In the genomic region with DNA sequence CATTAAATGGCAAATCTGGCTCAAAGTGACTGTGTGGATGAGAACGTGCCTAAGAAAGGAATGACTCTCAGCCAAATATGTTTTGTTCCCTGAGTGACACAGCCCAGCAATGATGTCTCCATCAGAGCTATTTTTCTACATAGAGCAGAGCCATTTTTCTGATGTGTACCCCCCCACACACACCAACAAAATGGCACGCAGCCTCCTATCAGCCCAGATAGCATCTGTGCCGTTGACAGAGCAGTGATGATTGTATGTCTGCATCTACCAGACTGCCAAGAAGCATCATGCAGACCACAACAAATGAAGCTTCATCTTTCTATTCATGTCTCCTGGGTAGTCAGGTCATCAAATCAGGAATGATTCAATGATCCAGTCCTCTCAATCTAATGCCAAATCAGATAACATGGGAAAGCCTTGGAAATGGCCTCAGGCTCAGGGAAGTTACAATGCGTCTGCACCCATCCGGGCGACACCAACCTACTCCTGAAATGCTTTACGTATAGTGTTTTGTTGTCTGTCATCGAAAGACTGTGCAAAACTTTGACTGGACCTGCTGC, we compare ENCODE assay signal across 18 mouse cellular contexts.
A peak's percentile ranks its signal among the peaks of the same experiment; 100 is the strongest.
DNase-seq lines count a peak whose midpoint lies in the region; ATAC-seq and TF ChIP-seq lines count a peak whose summit lies in the region.
"Had no signal": no experiment of that assay in that cellular context is flagged by ENCODE, and none has a peak within 500 bp of the region (broad histone marks: within the 10 kb centered on the region; RNA-seq: fewer than 3 reads in every experiment).

No protein-coding gene starts in this region.

- H3K4me1 ChIP-seq in hindbrain, embryonic 14.5 days (replicated peaks; ENCODE audit: control insufficient read depth, insufficient read depth, low read length), result peaks cover 18% of the 10 kb centered on the region; the same call in 1 of the 2 replicates
- no peaks in the 10 kb centered on the region for H3K4me1 ChIP-seq in hindbrain, embryonic 11.5 days (replicated peaks; ENCODE audit: control insufficient read depth, insufficient read depth, low read length)
- H3K4me1 ChIP-seq in forebrain, postnatal 0 days (ENCODE audit: insufficient read depth), result no peaks in the 10 kb centered on the region
- peaks cover 32% of the 10 kb centered on the region for H3K4me1 ChIP-seq in neural tube, embryonic 13.5 days (replicated peaks)
- H3K4me1 ChIP-seq: heart, embryonic 10.5 days; intestine, embryonic 15.5 days; kidney, embryonic 15.5 days had no signal

- H3K9ac ChIP-seq in hindbrain, embryonic 14.5 days, result no peak overlapping the region
- H3K9ac ChIP-seq in hindbrain, embryonic 11.5 days (ENCODE audit: low read depth, low read length), result no peak overlapping the region
- H3K9ac ChIP-seq in forebrain, postnatal 0 days, result no peak overlapping the region
- no peak overlapping the region for H3K9ac ChIP-seq in neural tube, embryonic 13.5 days
- H3K9ac ChIP-seq: embryonic facial prominence, embryonic 12.5 days; intestine, embryonic 15.5 days; kidney, embryonic 15.5 days; limb, embryonic 15.5 days had no signal

- no peak for ATAC-seq in hindbrain, embryonic 14.5 days (ENCODE audit: low FRiP score)
- no peak for ATAC-seq in hindbrain, embryonic 11.5 days (ENCODE audit: low FRiP score)
- ATAC-seq in forebrain, postnatal 0 days, result peak; percentile 65; the same call in 1 of the 2 replicates
- ATAC-seq in neural tube, embryonic 13.5 days (ENCODE audit: low read depth), result no peak
- no peak for ATAC-seq in erythroblast, adult 5-6 weeks (replicated peaks; ENCODE audit: low FRiP score, poor library complexity, severe bottlenecking)
- ATAC-seq: intestine, embryonic 15.5 days had no signal

- no peak overlapping the region for H3K4me3 ChIP-seq in hindbrain, embryonic 14.5 days (replicated peaks; ENCODE audit: low read length)
- H3K4me3 ChIP-seq in hindbrain, embryonic 11.5 days (ENCODE audit: low read depth, low read length), result no peak overlapping the region
- no peak overlapping the region for H3K4me3 ChIP-seq in forebrain, postnatal 0 days (ENCODE audit: low read depth, low read length)
- H3K4me3 ChIP-seq in neural tube, embryonic 13.5 days, result no peak overlapping the region
- H3K4me3 ChIP-seq: embryonic facial prominence, embryonic 12.5 days; heart, embryonic 10.5 days; intestine, embryonic 15.5 days; kidney, embryonic 15.5 days; limb, embryonic 15.5 days had no signal

- no peaks in the 10 kb centered on the region for H3K36me3 ChIP-seq in hindbrain, embryonic 14.5 days (replicated peaks; ENCODE audit: control insufficient read depth, insufficient read depth)
- no peaks in the 10 kb centered on the region for H3K36me3 ChIP-seq in hindbrain, embryonic 11.5 days (ENCODE audit: control insufficient read depth, insufficient read depth, low read length)
- peaks cover 5% of the 10 kb centered on the region; the same call in 1 of the 2 replicates for H3K36me3 ChIP-seq in forebrain, postnatal 0 days (ENCODE audit: insufficient read depth)
- H3K36me3 ChIP-seq in neural tube, embryonic 13.5 days, result no peaks in the 10 kb centered on the region
- H3K36me3 ChIP-seq: embryonic facial prominence, embryonic 12.5 days; heart, embryonic 10.5 days; intestine, embryonic 15.5 days; kidney, embryonic 15.5 days; limb, embryonic 15.5 days had no signal

- peak; percentile 47 to 48 for DNase-seq in cerebellum, postnatal 10 days
- DNase-seq in cerebellum, postnatal 25 days, result no peak
- DNase-seq in hindbrain, embryonic 14.5 days (ENCODE audit: low spot score), result no peak
- no peak for DNase-seq in hindbrain, embryonic 11.5 days (ENCODE audit: low spot score)
- DNase-seq in forebrain, postnatal 0 days, result peak; percentile 54
- DNase-seq in spleen, postnatal 4 days (ENCODE audit: low spot score in 2 of 2), result no peak
- DNase-seq: cerebellum, adult 11 months; heart, postnatal 4 days; lung, postnatal 14 days; right cerebral cortex, adult 18-20 months; thymus, postnatal 4 days had no signal

- H3K27ac ChIP-seq in hindbrain, embryonic 14.5 days, result 0 out of 2 replicates have a peak overlapping the region, but pooled peaks have one; percentile 26
- H3K27ac ChIP-seq in hindbrain, embryonic 11.5 days (ENCODE audit: low read depth, low read length), result no peak overlapping the region
- H3K27ac ChIP-seq in forebrain, postnatal 0 days (ENCODE audit: low read depth, low read length), result no peak overlapping the region
- peak overlapping the region; percentile 65 for H3K27ac ChIP-seq in neural tube, embryonic 13.5 days (replicated peaks)
- H3K27ac ChIP-seq: embryonic facial prominence, embryonic 12.5 days; heart, embryonic 10.5 days; intestine, embryonic 15.5 days; kidney, embryonic 15.5 days; limb, embryonic 15.5 days had no signal

- TF ChIP-seq CTCF in forebrain, postnatal 0 days (IDR thresholded peaks at IDR 0.05; ENCODE audit: low read depth), result no peak

- 75% methylated on average over 8 of the region's 8 CpGs for WGBS in hindbrain, embryonic 14.5 days
- 90% methylated on average over 8 of the region's 8 CpGs for WGBS in hindbrain, embryonic 11.5 days
- 61% methylated on average over 8 of the region's 8 CpGs for WGBS in forebrain, postnatal 0 days
- WGBS in neural tube, embryonic 13.5 days, result 65% methylated on average over 8 of the region's 8 CpGs

- no peak overlapping the region for H3K4me2 ChIP-seq in hindbrain, embryonic 14.5 days (replicated peaks)
- H3K4me2 ChIP-seq in hindbrain, embryonic 11.5 days (replicated peaks; ENCODE audit: low read depth, low read length), result no peak overlapping the region
- H3K4me2 ChIP-seq in forebrain, postnatal 0 days (ENCODE audit: low read depth), result no peak overlapping the region
- no peak overlapping the region for H3K4me2 ChIP-seq in neural tube, embryonic 13.5 days
- H3K4me2 ChIP-seq: embryonic facial prominence, embryonic 12.5 days; intestine, embryonic 15.5 days; kidney, embryonic 15.5 days; limb, embryonic 15.5 days had no signal

- no peaks in the 10 kb centered on the region for H3K27me3 ChIP-seq in hindbrain, embryonic 14.5 days (ENCODE audit: control insufficient read depth, insufficient read depth, low read length)
- no peaks in the 10 kb centered on the region for H3K27me3 ChIP-seq in hindbrain, embryonic 11.5 days (ENCODE audit: control insufficient read depth, insufficient read depth, low read length)
- H3K27me3 ChIP-seq in forebrain, postnatal 0 days (ENCODE audit: insufficient read depth, low read length), result no peaks in the 10 kb centered on the region
- H3K27me3 ChIP-seq in neural tube, embryonic 13.5 days, result no peaks in the 10 kb centered on the region
- H3K27me3 ChIP-seq: embryonic facial prominence, embryonic 12.5 days; intestine, embryonic 15.5 days; kidney, embryonic 15.5 days; limb, embryonic 15.5 days had no signal

- H3K9me3 ChIP-seq in hindbrain, embryonic 14.5 days (ENCODE audit: control insufficient read depth, low read length), result no peaks in the 10 kb centered on the region
- no peaks in the 10 kb centered on the region for H3K9me3 ChIP-seq in hindbrain, embryonic 11.5 days (ENCODE audit: control insufficient read depth, low read length)
- no peaks in the 10 kb centered on the region for H3K9me3 ChIP-seq in forebrain, postnatal 0 days (ENCODE audit: low read length)
- no peaks in the 10 kb centered on the region for H3K9me3 ChIP-seq in neural tube, embryonic 13.5 days
- H3K9me3 ChIP-seq: embryonic facial prominence, embryonic 12.5 days; heart, embryonic 10.5 days; intestine, embryonic 15.5 days; kidney, embryonic 15.5 days; limb, embryonic 15.5 days had no signal

Comparison
In these comparisons a context has a peak if more than half of its experiments do, and no peak if none do; other contexts are left out.
1. DNase-seq: peak in cerebellum, postnatal 10 days (2 of 2) and forebrain, postnatal 0 days (single experiment); none in cerebellum, postnatal 25 days (0 of 2), hindbrain, embryonic 14.5 days (single experiment), hindbrain, embryonic 11.5 days (single experiment) and spleen, postnatal 4 days (0 of 2).
2. H3K27ac ChIP-seq: peak in hindbrain, embryonic 14.5 days (single experiment) and neural tube, embryonic 13.5 days (single experiment); none in hindbrain, embryonic 11.5 days (single experiment) and forebrain, postnatal 0 days (single experiment).